Mouse (Mus musculus) liver, embryonic 14.5 days (tissue): ENCODE data around the gene Il12rb2. TPM values are rescaled to one million over a fixed set of nuclear protein-coding genes. Genes with fewer than 3 reads are reported as not detected.

ENCODE experiments used
- ATAC-seq: fragments of 200-750 bp; cut with Nextera tagmentation; 2 replicates; pipeline ENCODE4 v1.8.0; 2017; ENCODE audit warnings: moderate number of reproducible peaks, mild to moderate bottlenecking, moderate library complexity; ENCODE audit not compliant: insufficient read depth
- DNase-seq, 3 experiments: peaks; one replicate each; pipeline ENCODE4 v3.0.0-alpha.2; 2012 to 2013; ENCODE audit warnings: low read depth in 3 of 3, low spot score in 3 of 3
- H3K27ac ChIP-seq: fragments of 300-500 bp; sonication (generic); 2 replicates; pipeline ENCODE4 v1.5.1; 2014; ENCODE audit warnings: moderate library complexity, mild to moderate bottlenecking, control low read depth, inconsistent platforms
- H3K27me3 ChIP-seq: fragments of 300-500 bp; sonication (generic); 2 replicates; pipeline ENCODE4 v1.6.1; 2014; ENCODE audit warnings: mild to moderate bottlenecking, low read length, moderate library complexity; ENCODE audit not compliant: control insufficient read depth, insufficient read depth
- H3K36me3 ChIP-seq: fragments of 300-500 bp; sonication (generic); replicated peaks from 2 replicates; pipeline ENCODE4 v1.6.1; 2014; ENCODE audit warnings: low read depth; ENCODE audit not compliant: control insufficient read depth, insufficient read depth
- H3K4me1 ChIP-seq, 2 experiments: fragments of 200-500 bp in 1 of 2; fragments of 300-500 bp in 1 of 2; sonication (generic) in 1 of 2; replicated peaks; 2 replicates each; pipeline ENCODE4 v1.6.1; 2012 to 2014; ENCODE audit warnings: antibody characterized with exemption in 1 of 2, inconsistent platforms in 1 of 2, low read length in 1 of 2; ENCODE audit not compliant: control insufficient read depth in 2 of 2, insufficient read depth in 2 of 2
- H3K4me2 ChIP-seq: fragments of 300-500 bp; sonication (generic); 2 replicates; pipeline ENCODE4 v1.6.1; 2014; ENCODE audit warnings: low read depth, mild to moderate bottlenecking, control low read depth, moderate library complexity
- H3K4me3 ChIP-seq, 2 experiments: fragments of 200-500 bp in 1 of 2; fragments of 300-500 bp in 1 of 2; sonication (generic) in 1 of 2; 2 replicates each; pipeline ENCODE4 v1.5.1; 2012 to 2014; ENCODE audit warnings: low read depth in 2 of 2, low read length in 2 of 2, mild to moderate bottlenecking in 2 of 2, control low read depth in 1 of 2, inconsistent platforms in 1 of 2, moderate library complexity in 1 of 2; ENCODE audit not compliant: insufficient read depth in 1 of 2
- H3K9ac ChIP-seq: fragments of 300-500 bp; sonication (generic); replicated peaks from 2 replicates; pipeline ENCODE4 v1.6.1; 2014; ENCODE audit warnings: mild to moderate bottlenecking, control low read depth, moderate library complexity
- H3K9me3 ChIP-seq: fragments of 300-500 bp; sonication (generic); 2 replicates; pipeline ENCODE4 v1.6.1; 2016; ENCODE audit warnings: low read length, mixed read lengths; ENCODE audit not compliant: control insufficient read depth
- CTCF ChIP-seq: IDR thresholded peaks from 2 replicates; pipeline ENCODE4 v1.5.1; 2016; ENCODE audit warnings: antibody characterized with exemption, low read depth, control low read depth
- EP300 ChIP-seq: IDR thresholded peaks from 2 replicates; pipeline ENCODE4 v1.6.1; 2016; ENCODE audit warnings: antibody characterized with exemption, low read depth
- WGBS: fragments of 180-500 bp; shearing (Covaris S2); extraction: QIAGEN DNeasy Blood & Tissue Kit; methylation state at CpG from one replicate; pipeline ENCODE4 v1.1.7; 2014; ENCODE audit not compliant: insufficient replicate concordance; 5-methylcytosine and 5-hydroxymethylcytosine counted together
- polyA plus RNA-seq, 2 experiments: library from polyadenylated mRNA; depleted of rRNA in 1 of 2; stranded (reverse) in 1 of 2; unstranded in 1 of 2; fragments of >200 nt; fragmentation: Nextera tagmentation in 1 of 2; extraction: Ambion mirVana in 1 of 2; gene quantifications; 2 replicates each; pipeline versions ENCODE4 v1.2.1 to v1.2.3; 2012 to 2014

Il12rb2 gene
- polyA plus RNA-seq, 2 experiments, result 0.08 to 0.45 TPM

DNA sequence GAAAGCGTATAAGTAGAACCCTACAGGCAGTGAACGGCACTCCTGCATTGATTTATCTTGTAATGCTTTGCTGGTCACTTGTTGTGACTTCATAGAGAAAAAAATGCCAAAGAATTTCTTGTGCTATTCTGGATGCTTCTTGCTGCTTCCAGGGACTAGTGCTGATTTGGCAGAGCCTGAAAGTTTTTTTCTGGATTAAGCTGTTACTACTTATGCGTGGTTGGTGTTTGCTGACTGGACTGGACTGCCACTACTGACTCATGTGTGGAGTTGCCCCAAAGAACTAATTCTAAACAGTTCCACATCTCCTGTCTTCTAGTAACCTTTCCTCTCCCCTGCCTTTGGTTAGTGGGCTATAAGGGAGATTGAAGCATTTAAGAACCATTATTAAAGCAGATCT is 52.2 kb downstream of the Il12rb2 start:
- no peak for ATAC-seq

GRCm38 (mm10) chr6:67318451-67318850 is 57.5 kb downstream of the Il12rb2 start:
- peak; percentile 53 to 60 (median 55) for DNase-seq
- peaks cover 0 to 3% of the 10 kb centered on the region in 2 experiments; a peak in 2 of 4 replicates for H3K4me1 ChIP-seq
- H3K4me3 ChIP-seq, result no peak overlapping the region
- WGBS, result 12% methylated on average over 10 of the region's 10 CpGs
- peak overlapping the region; percentile 20 for H3K4me2 ChIP-seq
- no peaks in the 10 kb centered on the region for H3K36me3 ChIP-seq
- TF ChIP-seq CTCF (peak; percentile 89), EP300 (peak; percentile 52; the same call in 1 of the 2 replicates)
- no peaks in the 10 kb centered on the region for H3K27me3 ChIP-seq
- no peak overlapping the region for H3K27ac ChIP-seq
- no peaks in the 10 kb centered on the region for H3K9me3 ChIP-seq
- ATAC-seq, result peak; percentile 80
- H3K9ac ChIP-seq, result no peak overlapping the region

More for the DNA sequence above, 52.2 kb downstream of the Il12rb2 start:
- H3K4me2 ChIP-seq, result no peak overlapping the region
- H3K9me3 ChIP-seq, result no peaks in the 10 kb centered on the region
- no peaks in the 10 kb centered on the region for H3K27me3 ChIP-seq
- no peak overlapping the region for H3K4me3 ChIP-seq
- DNase-seq, result no peak
- H3K27ac ChIP-seq, result no peak overlapping the region
- TF ChIP-seq CTCF (no peak), EP300 (no peak)
- H3K36me3 ChIP-seq, result no peaks in the 10 kb centered on the region
- WGBS, result 71% methylated on average over 3 of the region's 3 CpGs
- H3K4me1 ChIP-seq, result 0 out of 4 replicates have a peak, but pooled peaks cover 0 to 2% of the 10 kb centered on the region in 2 experiments
- no peak overlapping the region for H3K9ac ChIP-seq

- DNase-seq, result no peak
- Histone ChIP-seq H3K27me3 (no peaks in the 10 kb centered on the region), H3K36me3 (no peaks in the 10 kb centered on the region), H3K27ac (no peak overlapping the region), H3K4me3 (no peak overlapping the region), H3K9ac (no peak overlapping the region), H3K9me3 (no peaks in the 10 kb centered on the region), H3K4me1 (peaks cover 0 to 3% of the 10 kb centered on the region in 2 experiments; a peak in 2 of 4 replicates), H3K4me2 (peak overlapping the region; percentile 20)
- 69% methylated on average over 8 of the region's 8 CpGs for WGBS
- no peak for ATAC-seq
- TF ChIP-seq EP300 (no peak), CTCF (no peak)
Observed at GRCm38 (mm10) chr6:67317827-67318338, 58.1 kb downstream of the Il12rb2 start.

DNA sequence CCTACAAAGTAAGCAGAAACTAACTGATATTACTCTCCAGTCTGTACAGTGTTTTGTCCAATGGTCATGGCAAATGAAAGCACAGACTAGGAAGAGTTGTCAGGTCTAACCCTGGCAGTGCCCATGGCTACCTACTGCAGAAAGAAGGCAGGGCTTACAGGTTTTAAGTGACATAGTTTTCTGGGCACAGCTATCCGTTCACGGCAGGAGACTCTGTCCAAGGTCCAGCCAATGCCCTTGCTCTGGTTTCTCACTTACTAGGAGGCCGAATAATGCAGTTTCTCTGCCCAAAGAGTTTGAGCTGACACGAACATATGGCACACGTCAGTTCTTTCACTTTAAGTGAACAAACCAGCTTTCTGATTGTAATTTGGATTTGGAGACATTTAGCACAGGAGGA is 58.9 kb downstream of the Il12rb2 start:
- no peak for ATAC-seq
- Histone ChIP-seq H3K9me3 (no peaks in the 10 kb centered on the region), H3K4me3 (no peak overlapping the region), H3K36me3 (no peaks in the 10 kb centered on the region), H3K27me3 (no peaks in the 10 kb centered on the region), H3K27ac (no peak overlapping the region), H3K9ac (no peak overlapping the region), H3K4me1 (peaks cover 0 to 3% of the 10 kb centered on the region in 2 experiments; a peak in 2 of 4 replicates), H3K4me2 (no peak overlapping the region)
- TF ChIP-seq CTCF, result no peak
- no peak for TF ChIP-seq EP300
- 73% methylated on average over 5 of the region's 5 CpGs for WGBS
- no peak for DNase-seq

DNA sequence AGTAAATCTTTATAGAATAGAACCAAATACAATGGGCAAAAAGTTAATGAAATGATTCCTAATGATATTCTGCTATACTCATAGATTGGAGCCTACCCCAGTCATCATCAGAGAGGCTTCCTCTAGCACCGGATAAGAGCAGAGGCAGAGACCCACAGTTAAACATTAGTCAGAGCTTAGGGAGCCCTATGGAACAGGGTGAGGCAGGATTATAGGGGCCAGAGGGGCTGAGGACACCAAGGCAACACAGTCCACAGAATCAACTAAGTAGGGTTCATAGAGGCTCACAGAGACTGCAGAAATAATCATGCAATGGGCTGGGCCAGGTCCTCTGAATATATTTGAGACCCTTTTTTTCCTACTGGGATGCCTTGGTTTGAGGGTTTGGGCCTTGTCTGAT is 61.3 kb downstream of the Il12rb2 start:
- Histone ChIP-seq H3K4me3 (no peak overlapping the region), H3K9ac (no peak overlapping the region), H3K27me3 (no peaks in the 10 kb centered on the region), H3K36me3 (no peaks in the 10 kb centered on the region), H3K27ac (no peak overlapping the region), H3K4me1 (peaks cover 0 to 3% of the 10 kb centered on the region in 2 experiments; a peak in 2 of 4 replicates), H3K4me2 (no peak overlapping the region), H3K9me3 (no peaks in the 10 kb centered on the region)
- 73% methylated on average over 1 of the region's 1 CpGs for WGBS
- TF ChIP-seq CTCF, result no peak
- no peak for TF ChIP-seq EP300
- DNase-seq (no peak), ATAC-seq (no peak)
